Mouse (Mus musculus) liver, adult 2 months (tissue): Measurements from ENCODE around the gene Dnttip2.

Source experiments
- CTCF ChIP-seq: fragments of 200-500 bp; IDR thresholded peaks from 2 replicates; pipeline ENCODE4 v1.5.1; 2011; ENCODE audit warnings: low read depth, low read length, control low read depth
- POLR2A ChIP-seq: fragments of 200-500 bp; IDR thresholded peaks from 2 replicates; pipeline ENCODE4 v1.6.1; 2011; ENCODE audit warnings: low read length, control low read depth; ENCODE audit not compliant: insufficient read depth; ENCODE audit errors: extremely low read depth

DNA sequence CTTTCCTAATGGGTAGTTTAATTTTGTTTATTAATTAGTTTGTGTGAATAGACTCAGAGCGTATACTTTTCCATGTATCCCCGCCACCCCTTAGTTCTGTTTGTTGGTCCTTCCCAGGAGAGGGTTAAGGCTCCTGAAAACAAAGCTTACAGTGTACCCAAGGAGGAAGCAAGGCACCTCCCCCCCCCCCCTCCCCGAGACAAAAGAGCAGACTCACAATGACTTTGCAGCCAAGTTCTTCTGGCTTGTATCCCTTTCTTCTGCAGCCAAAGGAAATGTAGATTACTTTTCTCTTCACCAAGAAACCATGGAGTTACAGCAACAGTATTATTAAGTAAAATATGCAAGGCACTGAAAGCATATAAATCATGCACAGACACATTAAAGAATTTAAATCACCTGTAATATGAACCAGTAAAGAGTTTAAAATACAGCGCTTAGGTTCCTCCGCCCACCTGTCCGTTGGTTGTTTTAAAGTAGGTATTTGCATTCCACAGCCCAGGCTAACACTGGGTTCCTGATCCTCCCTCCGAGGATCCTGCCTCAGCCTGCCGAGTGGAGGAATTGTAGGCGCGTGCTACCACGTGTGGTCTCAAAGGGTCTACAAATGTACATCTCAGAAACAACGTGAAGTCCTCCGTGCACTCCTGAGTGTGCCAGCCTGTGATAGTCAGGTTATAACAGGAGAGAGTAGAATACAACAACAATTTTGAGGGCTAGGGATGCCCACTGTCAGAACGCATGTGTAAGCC, 30.6 kb upstream of the Dnttip2 start:
- TF ChIP-seq CTCF (no peak), POLR2A (no peak)
